Mouse (Mus musculus) liver, postnatal 0 days (tissue): ENCODE results near the gene Atxn7l1. TPM values are rescaled to one million over a fixed set of nuclear protein-coding genes. Genes with fewer than 3 reads are reported as not detected.

ENCODE experiments used
- ATAC-seq: fragments of 200-750 bp; cut with Nextera tagmentation; 2 replicates; pipeline ENCODE4 v1.8.0; 2017; ENCODE audit warnings: mild to moderate bottlenecking, moderate library complexity
- DNase-seq: peaks from one replicate; pipeline ENCODE4 v3.0.0-alpha.2; 2016
- H3K27ac ChIP-seq: fragments of 300-500 bp; sonication (generic); 2 replicates; pipeline ENCODE4 v1.5.1; 2014; ENCODE audit warnings: antibody characterized with exemption, moderate library complexity, mild to moderate bottlenecking, low read depth
- H3K27me3 ChIP-seq: fragments of 300-500 bp; sonication (generic); 2 replicates; pipeline ENCODE4 v1.6.1; 2014; ENCODE audit warnings: low read length, control low read depth, mixed read lengths; ENCODE audit not compliant: insufficient read depth
- H3K36me3 ChIP-seq: fragments of 300-500 bp; sonication (generic); replicated peaks from 2 replicates; pipeline ENCODE4 v1.6.1; 2014; ENCODE audit warnings: mild to moderate bottlenecking, control low read depth, low read length, moderate library complexity, mixed read lengths; ENCODE audit not compliant: insufficient read depth
- H3K4me1 ChIP-seq: fragments of 300-500 bp; sonication (generic); 2 replicates; pipeline ENCODE4 v1.6.1; 2014; ENCODE audit warnings: antibody characterized with exemption, mild to moderate bottlenecking, control low read depth; ENCODE audit not compliant: insufficient read depth
- H3K4me2 ChIP-seq: fragments of 300-500 bp; sonication (generic); 2 replicates; pipeline ENCODE4 v1.6.1; 2014; ENCODE audit warnings: low read depth, mild to moderate bottlenecking, low read length, moderate library complexity, mixed read lengths
- H3K4me3 ChIP-seq: fragments of 300-500 bp; sonication (generic); 2 replicates; pipeline ENCODE4 v1.5.1; 2014; ENCODE audit warnings: low read depth, low read length
- H3K9ac ChIP-seq: fragments of 300-500 bp; sonication (generic); replicated peaks from 2 replicates; pipeline ENCODE4 v1.6.1; 2014; ENCODE audit warnings: mild to moderate bottlenecking, moderate library complexity
- H3K9me3 ChIP-seq: fragments of 300-500 bp; sonication (generic); 2 replicates; pipeline ENCODE4 v1.6.1; 2016; ENCODE audit warnings: mild to moderate bottlenecking, control low read depth, low read length, mixed read lengths
- CTCF ChIP-seq: sonication (generic); IDR thresholded peaks from 2 replicates; pipeline ENCODE4 v1.5.1; 2016; ENCODE audit warnings: antibody characterized with exemption, low read depth
- EP300 ChIP-seq: IDR thresholded peaks from 2 replicates; pipeline ENCODE4 v1.6.1; 2016; ENCODE audit warnings: antibody characterized with exemption, low read depth, mild to moderate bottlenecking
- WGBS: fragments of 180-500 bp; shearing (Covaris S2); extraction: QIAGEN DNeasy Blood & Tissue Kit; methylation state at CpG from one replicate; pipeline ENCODE4 v1.1.7; 2014; ENCODE audit not compliant: insufficient replicate concordance; 5-methylcytosine and 5-hydroxymethylcytosine counted together
- polyA plus RNA-seq: library from polyadenylated mRNA; unstranded; fragments of >200 nt; fragmentation: Nextera tagmentation; extraction: Ambion mirVana; gene quantifications from 2 replicates; pipeline ENCODE4 v1.2.1, GENCODE M21; 2015

The Atxn7l1 gene
- polyA plus RNA-seq, 1 experiment from 2014 or later, result 8.5 TPM

DNA sequence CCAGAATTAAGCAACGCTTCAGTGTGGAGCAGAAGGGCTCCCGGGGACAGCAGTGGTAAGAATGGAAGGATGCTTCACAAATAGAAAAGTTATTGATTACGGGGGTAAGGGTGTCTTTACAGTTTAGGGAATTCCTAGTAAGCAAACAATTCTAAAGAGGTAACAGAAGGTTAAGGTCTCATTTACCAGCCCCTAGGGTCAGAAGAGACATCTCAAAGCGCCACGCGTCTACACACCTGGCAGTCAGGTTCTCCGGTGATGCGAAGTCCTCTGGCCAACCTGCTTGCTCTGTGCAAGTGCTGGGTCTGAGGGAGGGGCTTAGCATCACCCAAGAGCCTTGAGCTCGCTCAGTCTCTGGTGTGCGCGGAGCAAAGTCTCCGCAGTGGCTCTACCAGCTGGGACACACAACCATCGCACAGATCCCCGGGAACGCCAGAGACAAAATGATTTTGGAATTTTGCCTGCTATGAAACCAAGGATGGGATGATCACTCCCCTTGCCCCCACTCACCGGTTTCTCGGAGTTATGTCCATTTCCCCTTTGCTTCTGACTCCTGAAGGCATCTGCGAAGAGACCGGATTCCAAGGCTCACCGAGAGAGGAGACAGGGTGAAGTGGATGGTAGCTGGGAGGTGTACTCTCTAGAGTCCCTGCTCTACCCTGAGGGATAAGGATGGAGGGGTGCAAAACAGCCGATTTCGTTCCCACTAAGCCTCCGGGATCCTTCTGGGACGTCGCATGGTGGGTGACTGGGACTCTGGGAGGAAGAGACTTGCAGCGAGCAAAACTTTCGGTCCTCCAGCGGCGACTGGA, 665 bp upstream of the Atxn7l1 start:
- Histone ChIP-seq H3K4me1 (peaks cover 18% of the 10 kb centered on the region), H3K36me3 (no peaks in the 10 kb centered on the region), H3K4me2 (peak overlapping the region; percentile 95), H3K27ac (no peak overlapping the region), H3K9ac (peak overlapping the region; percentile 66), H3K9me3 (no peaks in the 10 kb centered on the region), H3K4me3 (peak overlapping the region; percentile 75), H3K27me3 (peaks cover 28% of the 10 kb centered on the region)
- TF ChIP-seq EP300 (no peak), CTCF (no peak)
- DNase-seq, result peak; percentile 24
- WGBS, result 9% methylated on average over 28 of the region's 29 CpGs
- ATAC-seq, result peak; percentile 24

DNA sequence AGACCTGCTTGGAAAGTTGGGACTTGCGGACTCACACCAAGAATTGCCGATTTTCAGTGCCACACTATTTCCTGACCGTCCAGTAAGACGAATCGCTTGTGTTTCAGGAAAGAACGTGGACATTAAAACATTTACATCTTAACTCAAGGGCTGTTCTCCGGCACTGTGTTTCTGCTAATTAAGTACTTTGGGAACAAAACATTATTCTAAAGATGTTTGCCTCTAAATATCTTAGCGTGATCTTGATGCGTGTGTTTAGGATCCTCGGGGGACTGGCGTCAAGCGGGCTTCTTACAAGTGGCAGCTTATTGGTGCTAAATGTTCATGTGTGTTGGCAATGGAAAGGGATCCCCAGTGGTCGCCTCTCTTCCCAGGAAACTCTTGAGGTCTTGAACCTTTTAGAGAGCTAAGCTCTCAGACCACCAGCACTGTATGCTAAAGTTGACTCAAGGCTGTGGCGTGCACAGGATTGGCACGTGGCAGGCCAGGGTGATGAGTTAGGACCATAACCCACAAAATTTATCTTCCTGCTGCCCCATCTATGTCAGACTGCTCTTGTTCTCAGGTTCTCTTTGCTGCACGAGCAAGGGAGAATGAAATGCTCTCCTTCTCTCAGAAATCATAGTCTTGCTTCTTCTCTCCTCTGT, 2.2 kb downstream of the Atxn7l1 start:
- WGBS, result 92% methylated on average over 16 of the region's 16 CpGs
- ATAC-seq (no peak), DNase-seq (no peak)
- peaks cover 35% of the 10 kb centered on the region for H3K4me1 ChIP-seq
- no peak overlapping the region for H3K4me3 ChIP-seq
- no peak overlapping the region for H3K4me2 ChIP-seq
- H3K36me3 ChIP-seq, result no peaks in the 10 kb centered on the region
- peaks cover 24% of the 10 kb centered on the region for H3K27me3 ChIP-seq
- no peak for TF ChIP-seq EP300
- no peak for TF ChIP-seq CTCF
- H3K9ac ChIP-seq, result no peak overlapping the region
- H3K9me3 ChIP-seq, result no peaks in the 10 kb centered on the region
- H3K27ac ChIP-seq, result no peak overlapping the region

DNA sequence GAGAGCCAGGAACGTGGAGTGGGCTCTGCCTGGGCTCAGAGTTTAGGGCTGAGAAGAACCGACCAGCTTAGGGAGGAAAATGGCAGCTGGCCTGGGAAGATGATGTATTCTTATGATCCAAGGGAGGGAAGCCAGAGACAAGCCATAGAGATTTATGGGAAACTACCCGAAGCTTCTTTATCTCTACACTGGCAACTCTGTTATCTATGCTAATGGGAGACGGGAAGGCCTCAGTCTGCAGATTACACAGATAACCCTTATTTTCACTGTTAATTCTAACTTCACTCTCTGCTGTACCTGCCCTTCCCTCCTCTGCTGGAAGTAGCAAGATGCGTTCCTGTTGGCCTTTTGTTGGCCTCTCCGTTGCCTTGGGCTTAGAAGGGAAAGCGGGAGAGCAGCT, 5.6 kb downstream of the Atxn7l1 start:
- DNase-seq (no peak), ATAC-seq (no peak)
- Histone ChIP-seq H3K9ac (peak overlapping the region; percentile 21; the same call in 1 of the 2 replicates), H3K9me3 (no peaks in the 10 kb centered on the region), H3K36me3 (peaks cover 5% of the 10 kb centered on the region; the same call in 1 of the 2 replicates), H3K4me1 (peaks cover 26% of the 10 kb centered on the region), H3K4me3 (no peak overlapping the region), H3K27me3 (no peaks in the 10 kb centered on the region), H3K27ac (peak overlapping the region; percentile 35; the same call in 1 of the 2 replicates), H3K4me2 (peak overlapping the region; percentile 48)
- WGBS, result 66% methylated on average over 7 of the region's 7 CpGs
- TF ChIP-seq CTCF (no peak), EP300 (no peak)

DNA sequence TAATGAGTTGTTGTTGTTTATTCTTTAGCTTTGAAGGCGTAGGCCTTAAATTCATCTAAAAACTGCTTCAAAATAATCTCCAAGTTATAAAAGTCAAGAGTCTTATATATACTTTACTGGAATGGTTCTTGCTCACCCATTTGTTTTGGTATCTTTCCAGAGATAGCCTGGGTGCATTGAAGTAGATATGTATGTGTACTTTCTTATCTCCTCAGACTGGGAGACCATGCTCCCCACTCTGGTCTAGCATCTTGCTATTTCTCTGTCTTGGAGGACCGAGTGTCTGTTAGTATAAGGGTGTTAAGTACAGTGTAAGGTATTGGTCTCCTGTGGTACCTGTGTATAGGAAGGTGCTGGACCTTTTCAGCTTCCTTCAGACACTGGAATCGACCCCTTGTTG, 6.4 kb downstream of the Atxn7l1 start:
- Histone ChIP-seq H3K27me3 (no peaks in the 10 kb centered on the region), H3K4me1 (peaks cover 19% of the 10 kb centered on the region), H3K9me3 (no peaks in the 10 kb centered on the region), H3K36me3 (peaks cover 5% of the 10 kb centered on the region; the same call in 1 of the 2 replicates), H3K27ac (no peak overlapping the region), H3K4me2 (no peak overlapping the region), H3K9ac (no peak overlapping the region), H3K4me3 (no peak overlapping the region)
- DNase-seq, result no peak
- peak; percentile 44; the same call in 1 of the 2 replicates for ATAC-seq
- TF ChIP-seq CTCF, result no peak
- peak; percentile 69; the same call in 1 of the 2 replicates for TF ChIP-seq EP300
- 62% methylated on average over 3 of the region's 3 CpGs for WGBS

DNA sequence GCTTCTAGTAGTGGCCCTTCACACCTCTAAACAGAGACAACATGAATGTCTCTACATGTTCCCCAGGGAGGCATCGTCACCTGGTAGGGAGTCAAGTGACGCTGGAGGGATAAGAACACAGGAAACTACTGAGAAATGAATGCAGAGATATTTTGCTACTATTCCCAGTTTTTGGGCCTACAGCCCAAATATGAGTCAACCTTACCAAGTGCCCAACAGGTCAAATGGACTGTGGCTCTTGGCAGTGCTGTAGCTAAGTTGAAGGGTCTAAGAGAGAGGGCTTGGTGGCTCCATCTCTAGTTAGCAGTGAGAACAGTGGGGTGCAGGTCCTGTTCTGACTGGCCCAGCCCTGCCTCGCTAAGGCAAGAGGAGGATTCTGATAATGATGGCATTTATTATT, 7.2 kb downstream of the Atxn7l1 start:
- WGBS, result 89% methylated on average over 3 of the region's 3 CpGs
- DNase-seq, result no peak
- H3K36me3 ChIP-seq, result peaks cover 8% of the 10 kb centered on the region; the same call in 1 of the 2 replicates
- H3K27ac ChIP-seq, result no peak overlapping the region
- no peaks in the 10 kb centered on the region for H3K9me3 ChIP-seq
- H3K9ac ChIP-seq, result no peak overlapping the region
- no peak overlapping the region for H3K4me2 ChIP-seq
- peaks cover 18% of the 10 kb centered on the region for H3K4me1 ChIP-seq
- no peak overlapping the region for H3K4me3 ChIP-seq
- no peaks in the 10 kb centered on the region for H3K27me3 ChIP-seq
- ATAC-seq, result no peak
- TF ChIP-seq CTCF, result no peak
- TF ChIP-seq EP300, result no peak

DNA sequence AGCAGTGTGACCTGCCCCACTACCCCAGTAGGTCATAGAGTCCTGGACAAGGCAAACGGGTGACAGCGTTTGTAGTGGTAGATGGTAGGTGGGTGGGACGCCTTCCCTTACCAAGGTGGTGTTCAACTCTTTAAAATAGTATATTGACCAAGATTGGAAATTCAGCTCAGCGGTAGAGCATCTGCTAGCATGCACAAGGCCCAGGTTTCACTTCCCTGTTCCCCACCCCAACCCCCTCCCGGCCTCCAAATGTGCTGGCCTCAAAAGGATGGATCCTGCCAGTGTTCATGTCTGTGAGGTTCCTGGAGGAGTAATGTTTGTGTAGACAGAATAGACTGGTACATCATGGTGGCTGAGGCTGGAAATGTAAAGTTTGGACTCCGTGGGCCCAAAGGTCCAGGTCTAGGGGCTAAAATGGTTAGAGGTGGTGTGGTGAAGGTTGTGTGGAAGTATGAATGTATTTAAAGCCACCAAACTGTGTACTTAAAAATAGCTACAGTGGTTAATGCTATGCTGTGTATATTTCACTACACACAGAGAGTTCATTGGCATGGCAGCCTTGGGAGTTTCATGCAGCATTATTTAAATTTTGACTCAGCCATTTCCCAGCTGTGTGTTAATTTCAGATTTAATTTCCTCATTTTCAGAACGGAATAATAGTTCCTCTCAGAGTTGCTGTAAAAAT, 9.0 kb downstream of the Atxn7l1 start:
- peak; percentile 43 for DNase-seq
- WGBS, result 78% methylated on average over 7 of the region's 7 CpGs

More for the DNA sequence above, 9.0 kb downstream of the Atxn7l1 start:
- H3K4me3 ChIP-seq, result no peak overlapping the region
- H3K9ac ChIP-seq, result no peak overlapping the region
- H3K27ac ChIP-seq, result no peak overlapping the region
- no peak for ATAC-seq
- H3K4me1 ChIP-seq, result peaks cover 18% of the 10 kb centered on the region
- no peaks in the 10 kb centered on the region for H3K27me3 ChIP-seq
- H3K36me3 ChIP-seq, result peaks cover 8% of the 10 kb centered on the region; the same call in 1 of the 2 replicates
- H3K4me2 ChIP-seq, result no peak overlapping the region
- no peaks in the 10 kb centered on the region for H3K9me3 ChIP-seq
- TF ChIP-seq EP300 (no peak), CTCF (no peak)
